Mouse (Mus musculus) layer of hippocampus, adult 9-10 months (tissue): ENCODE data around the gene Gm9376.

Experiments used
- DNase-seq: peaks from one replicate; pipeline ENCODE4 v3.0.0; 2022; ENCODE audit warnings: low spot score

The Gm9376 gene

DNA sequence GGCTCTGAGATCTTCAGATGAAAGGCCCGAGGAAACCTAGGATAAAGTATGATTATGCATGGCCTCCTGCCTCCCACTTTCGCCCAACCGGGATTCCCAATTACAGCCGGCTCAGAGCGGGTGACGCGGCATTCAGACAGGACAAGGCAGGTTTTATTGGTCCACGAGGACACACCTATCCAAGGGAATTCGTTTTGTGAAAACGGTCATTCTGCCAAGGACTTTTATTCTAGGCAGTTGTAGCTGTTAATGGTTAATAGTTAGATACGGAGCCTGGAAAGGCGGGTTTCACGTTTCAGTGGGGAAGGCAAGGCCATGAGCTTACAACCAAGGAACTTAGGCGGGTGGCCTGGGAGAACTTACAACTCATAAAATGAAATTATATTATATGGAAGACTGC is 16.2 kb downstream of the Gm9376 start:
- no peak for DNase-seq

- DNase-seq: peak; percentile 8
Measured at GRCm38 (mm10) chr14:118286096-118286495, 19.3 kb downstream of the Gm9376 start.

GRCm38 (mm10) chr14:118289133-118289532 is 22.4 kb downstream of the Gm9376 start:
- no peak for DNase-seq

- DNase-seq: no peak
Measured at GRCm38 (mm10) chr14:118290009-118290408, 23.2 kb downstream of the Gm9376 start.

DNA sequence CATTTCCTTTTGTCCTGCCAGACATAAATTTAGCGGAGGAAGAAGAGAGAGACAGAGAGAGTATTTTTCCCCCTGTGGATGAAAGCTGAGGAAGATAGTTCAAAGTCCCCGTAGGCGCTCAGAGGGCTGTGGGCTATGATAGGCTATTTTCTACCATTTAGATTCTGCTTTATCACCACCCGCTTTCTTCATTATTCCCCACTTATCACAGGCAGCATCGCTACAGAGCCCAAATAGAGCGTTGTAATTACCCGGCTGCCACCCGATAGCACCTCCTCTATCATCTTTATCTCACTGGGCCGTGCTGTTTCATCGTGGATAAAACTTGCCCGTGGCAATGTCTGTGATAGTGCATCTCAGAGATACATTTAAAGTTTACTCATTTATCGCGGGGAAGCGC is 35.8 kb downstream of the Gm9376 start:
- DNase-seq: no peak

GRCm38 (mm10) chr14:118304560-118304959 is 37.8 kb downstream of the Gm9376 start:
- no peak for DNase-seq

DNA sequence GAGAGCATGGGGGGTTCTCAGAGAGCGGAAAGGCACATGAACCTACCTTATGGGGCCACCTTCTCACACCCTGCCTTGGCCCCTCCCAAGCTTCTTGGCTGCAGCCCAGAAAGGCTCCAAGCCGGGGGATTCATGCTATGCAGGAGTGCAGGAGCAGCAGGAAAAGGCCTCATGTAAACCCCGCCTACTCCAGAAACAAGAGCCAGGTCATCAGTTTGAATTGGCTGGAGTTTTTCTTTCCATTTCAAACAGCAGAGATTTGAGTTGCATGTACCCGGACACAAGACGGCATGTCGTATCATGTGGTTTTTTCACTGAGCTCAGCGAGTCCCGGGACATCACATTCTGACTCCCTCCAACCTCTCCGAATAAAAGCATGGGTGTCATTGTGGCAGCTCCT is 39.2 kb downstream of the Gm9376 start:
- DNase-seq: no peak

DNA sequence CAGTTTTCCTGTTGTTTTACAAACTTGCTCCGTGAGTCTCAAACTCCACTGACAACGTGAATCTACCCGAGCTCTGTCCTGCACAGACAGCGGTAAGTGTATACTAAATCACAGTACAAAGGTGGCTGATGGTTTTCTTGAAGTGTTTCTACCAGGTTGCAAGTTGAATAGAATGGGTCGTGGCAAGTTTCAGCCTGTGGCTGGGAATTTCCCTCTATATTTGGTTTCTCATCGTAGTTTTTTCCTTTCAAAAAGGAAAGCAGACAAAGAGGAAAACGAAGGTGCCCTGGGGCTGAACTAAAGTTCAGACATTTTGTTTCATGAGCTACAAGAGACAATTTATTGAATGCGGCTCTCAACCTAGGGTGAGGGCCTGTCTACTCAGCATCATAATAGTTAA is 40.3 kb downstream of the Gm9376 start:
- DNase-seq: no peak

DNA sequence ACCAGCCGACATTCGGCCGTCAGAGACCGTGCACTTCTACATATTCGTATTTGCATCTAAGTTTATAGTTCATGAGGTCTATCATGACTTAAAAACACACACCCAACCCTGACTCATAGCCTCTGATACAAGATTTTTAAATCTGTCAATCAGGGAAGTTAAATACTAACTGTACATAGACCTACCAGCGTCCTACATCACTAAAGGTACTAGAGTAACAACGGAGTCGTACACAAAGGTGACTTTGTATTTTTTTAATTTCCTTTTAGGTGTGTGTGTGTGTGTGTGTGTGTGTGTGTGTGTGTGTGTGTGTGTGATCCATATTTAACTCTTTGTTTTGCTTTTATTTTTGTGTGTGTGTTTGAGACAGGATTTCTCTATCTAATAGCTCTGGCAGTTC is 44.9 kb downstream of the Gm9376 start:
- no peak for DNase-seq

GRCm38 (mm10) chr14:118312664-118313063 is 45.9 kb downstream of the Gm9376 start:
- DNase-seq: no peak

GRCm38 (mm10) chr14:118313931-118314330 is 47.2 kb downstream of the Gm9376 start:
- no peak for DNase-seq

DNA sequence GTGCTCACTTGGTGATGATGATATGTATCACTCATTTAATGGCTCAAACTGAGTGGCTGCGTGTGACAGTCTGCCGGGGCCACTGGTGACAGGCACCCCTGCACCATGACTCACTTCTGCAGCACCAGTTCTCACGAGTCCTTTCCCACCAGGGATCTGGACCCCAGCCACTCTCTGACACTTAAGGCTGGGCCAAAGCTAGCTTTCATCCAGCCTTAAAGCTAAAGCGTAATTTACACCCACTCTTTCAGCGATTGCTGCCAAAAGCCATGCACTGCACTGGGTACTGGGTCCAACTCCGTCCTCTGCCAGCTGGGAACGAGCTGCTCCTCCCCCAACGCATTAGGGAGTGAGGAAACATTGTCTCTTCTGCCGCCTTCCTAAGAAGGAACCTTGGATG is 50.5 kb downstream of the Gm9376 start:
- DNase-seq: no peak
